Mouse (Mus musculus) cortical plate, adult 2 months (tissue): ENCODE data around the gene Tpi1.

Experiments used
- CTCF ChIP-seq: fragments of 200-500 bp; IDR thresholded peaks from 2 replicates; pipeline ENCODE4 v1.5.1; 2011; ENCODE audit warnings: mild to moderate bottlenecking, control low read depth, low read length; ENCODE audit not compliant: insufficient read depth; ENCODE audit errors: extremely low read depth
- POLR2A ChIP-seq: fragments of 200-500 bp; IDR thresholded peaks from 2 replicates; pipeline ENCODE4 v1.6.1; 2011; ENCODE audit warnings: mild to moderate bottlenecking, low read length, control low read depth; ENCODE audit not compliant: insufficient read depth; ENCODE audit errors: extremely low read depth

- no peak for TF ChIP-seq POLR2A
- no peak for TF ChIP-seq CTCF
These were observed 352 bp upstream of the Tpi1 start for GRCm38 (mm10) chr6:124814448-124814847.
